Mouse (Mus musculus) forebrain, embryonic 16.5 days (tissue): Measurements from ENCODE around the gene Sept9. TPM values are rescaled to one million over a fixed set of nuclear protein-coding genes. Genes with fewer than 3 reads are reported as not detected.

Experiments used
- ATAC-seq: fragments of 200-750 bp; cut with Nextera tagmentation; 2 replicates; pipeline ENCODE4 v1.8.0; 2017; ENCODE audit warnings: mild to moderate bottlenecking, moderate library complexity
- H3K27ac ChIP-seq: fragments of 300-500 bp; sonication (generic); 2 replicates; pipeline ENCODE4 v1.5.1; 2014; ENCODE audit warnings: low read length, control low read depth
- H3K27me3 ChIP-seq: fragments of 300-500 bp; sonication (generic); replicated peaks from 2 replicates; pipeline ENCODE4 v1.6.1; 2014; ENCODE audit warnings: low read length; ENCODE audit not compliant: control insufficient read depth, insufficient read depth
- H3K36me3 ChIP-seq: fragments of 300-500 bp; sonication (generic); 2 replicates; pipeline ENCODE4 v1.6.1; 2014; ENCODE audit not compliant: control insufficient read depth, insufficient read depth
- H3K4me1 ChIP-seq: fragments of 300-500 bp; sonication (generic); replicated peaks from 2 replicates; pipeline ENCODE4 v1.6.1; 2014; ENCODE audit warnings: low read length; ENCODE audit not compliant: control insufficient read depth, insufficient read depth
- H3K4me2 ChIP-seq: fragments of 300-500 bp; sonication (generic); 2 replicates; pipeline ENCODE4 v1.6.1; 2014; ENCODE audit warnings: mild to moderate bottlenecking, low read length, control low read depth
- H3K4me3 ChIP-seq: fragments of 300-500 bp; sonication (generic); replicated peaks from 2 replicates; pipeline ENCODE4 v1.5.1; 2014; ENCODE audit warnings: mild to moderate bottlenecking, low read length, control low read depth
- H3K9ac ChIP-seq: fragments of 300-500 bp; sonication (generic); replicated peaks from 2 replicates; pipeline ENCODE4 v1.6.1; 2014; ENCODE audit warnings: low read depth, low read length, control low read depth
- H3K9me3 ChIP-seq: fragments of 300-500 bp; sonication (generic); 2 replicates; pipeline ENCODE4 v1.6.1; 2016; ENCODE audit warnings: low read length; ENCODE audit not compliant: control insufficient read depth
- WGBS: fragments of 180-500 bp; shearing (Covaris S2); extraction: QIAGEN DNeasy Blood & Tissue Kit; methylation state at CpG from one replicate; pipeline ENCODE4 v1.1.7; 2014; 5-methylcytosine and 5-hydroxymethylcytosine counted together
- polyA plus RNA-seq: library from polyadenylated mRNA; unstranded; fragments of >200 nt; fragmentation: Nextera tagmentation; extraction: Ambion mirVana; gene quantifications from 2 replicates; pipeline ENCODE4 v1.2.1, GENCODE M21; 2015

Sept9 gene
- polyA plus RNA-seq, 1 experiment from 2014 or later: 120 TPM

GRCm38 (mm10) chr11:117245846-117246245, 46.4 kb downstream of the Sept9 start:
- peaks cover 20% of the 10 kb centered on the region for H3K4me1 ChIP-seq
- H3K9ac ChIP-seq: no peak overlapping the region
- 76% methylated on average over 3 of the region's 3 CpGs for WGBS
- H3K4me3 ChIP-seq: no peak overlapping the region
- no peak overlapping the region for H3K4me2 ChIP-seq
- H3K27ac ChIP-seq: no peak overlapping the region
- H3K27me3 ChIP-seq: no peaks in the 10 kb centered on the region
- no peaks in the 10 kb centered on the region for H3K36me3 ChIP-seq
- ATAC-seq: no peak
- no peaks in the 10 kb centered on the region for H3K9me3 ChIP-seq

- no peak overlapping the region for H3K27ac ChIP-seq
- WGBS: 79% methylated on average over 8 of the region's 8 CpGs
- no peaks in the 10 kb centered on the region for H3K27me3 ChIP-seq
- H3K4me2 ChIP-seq: no peak overlapping the region
- H3K9ac ChIP-seq: no peak overlapping the region
- no peaks in the 10 kb centered on the region for H3K36me3 ChIP-seq
- no peak for ATAC-seq
- H3K4me1 ChIP-seq: peaks cover 20% of the 10 kb centered on the region
- H3K9me3 ChIP-seq: no peaks in the 10 kb centered on the region
- H3K4me3 ChIP-seq: no peak overlapping the region
Observed at GRCm38 (mm10) chr11:117246286-117246685, 46.8 kb downstream of the Sept9 start.

GRCm38 (mm10) chr11:117246981-117247431, 47.5 kb downstream of the Sept9 start:
- Histone ChIP-seq H3K36me3 (no peaks in the 10 kb centered on the region), H3K27ac (no peak overlapping the region), H3K9me3 (no peaks in the 10 kb centered on the region), H3K9ac (no peak overlapping the region), H3K4me1 (peaks cover 20% of the 10 kb centered on the region), H3K27me3 (no peaks in the 10 kb centered on the region), H3K4me3 (no peak overlapping the region), H3K4me2 (no peak overlapping the region)
- 75% methylated on average over 9 of the region's 9 CpGs for WGBS
- no peak for ATAC-seq

- no peak overlapping the region for H3K9ac ChIP-seq
- no peak for ATAC-seq
- WGBS: 71% methylated on average over 5 of the region's 5 CpGs
Observed at GRCm38 (mm10) chr11:117247541-117247940, 48.1 kb downstream of the Sept9 start.

GRCm38 (mm10) chr11:117248734-117249248, 49.3 kb downstream of the Sept9 start:
- peak; percentile 81 for ATAC-seq
- no peaks in the 10 kb centered on the region for H3K27me3 ChIP-seq
- H3K36me3 ChIP-seq: no peaks in the 10 kb centered on the region
- 30% methylated on average over 11 of the region's 11 CpGs for WGBS
- H3K4me2 ChIP-seq: no peak overlapping the region
- no peaks in the 10 kb centered on the region for H3K9me3 ChIP-seq
- H3K9ac ChIP-seq: no peak overlapping the region
- no peak overlapping the region for H3K4me3 ChIP-seq
- H3K27ac ChIP-seq: peak overlapping the region; percentile 59
- H3K4me1 ChIP-seq: peaks cover 20% of the 10 kb centered on the region

More at GRCm38 (mm10) chr11:117247541-117247940, 48.1 kb downstream of the Sept9 start:
- no peaks in the 10 kb centered on the region for H3K36me3 ChIP-seq
- H3K4me3 ChIP-seq: no peak overlapping the region
- H3K27ac ChIP-seq: no peak overlapping the region
- no peaks in the 10 kb centered on the region for H3K27me3 ChIP-seq
- no peak overlapping the region for H3K4me2 ChIP-seq
- H3K9me3 ChIP-seq: no peaks in the 10 kb centered on the region
- H3K4me1 ChIP-seq: peaks cover 20% of the 10 kb centered on the region

- H3K4me3 ChIP-seq: no peak overlapping the region
- H3K4me2 ChIP-seq: no peak overlapping the region
- ATAC-seq: 0 out of 2 replicates have a peak, but pooled peaks have one; percentile 32
- H3K9ac ChIP-seq: no peak overlapping the region
- H3K27me3 ChIP-seq: no peaks in the 10 kb centered on the region
- peak overlapping the region; percentile 59 for H3K27ac ChIP-seq
- no peaks in the 10 kb centered on the region for H3K36me3 ChIP-seq
- H3K4me1 ChIP-seq: peaks cover 24% of the 10 kb centered on the region
- 71% methylated on average over 18 of the region's 18 CpGs for WGBS
- no peaks in the 10 kb centered on the region for H3K9me3 ChIP-seq
Observed at GRCm38 (mm10) chr11:117249282-117249984, 50.0 kb downstream of the Sept9 start.

GRCm38 (mm10) chr11:117249985-117250928, 50.8 kb downstream of the Sept9 start:
- ATAC-seq: no peak
- no peak overlapping the region for H3K27ac ChIP-seq
- H3K9ac ChIP-seq: no peak overlapping the region
- H3K36me3 ChIP-seq: no peaks in the 10 kb centered on the region
- H3K4me3 ChIP-seq: no peak overlapping the region
- H3K9me3 ChIP-seq: no peaks in the 10 kb centered on the region
- peaks cover 24% of the 10 kb centered on the region for H3K4me1 ChIP-seq
- no peak overlapping the region for H3K4me2 ChIP-seq
- no peaks in the 10 kb centered on the region for H3K27me3 ChIP-seq
- 93% methylated on average over 22 of the region's 22 CpGs for WGBS

GRCm38 (mm10) chr11:117251755-117252154, 52.3 kb downstream of the Sept9 start:
- WGBS: 91% methylated on average over 4 of the region's 4 CpGs

GRCm38 (mm10) chr11:117252846-117253245, 53.4 kb downstream of the Sept9 start:
- Histone ChIP-seq H3K9me3 (no peaks in the 10 kb centered on the region), H3K4me3 (no peak overlapping the region), H3K27ac (no peak overlapping the region), H3K4me1 (peaks cover 24% of the 10 kb centered on the region), H3K36me3 (no peaks in the 10 kb centered on the region), H3K4me2 (no peak overlapping the region), H3K9ac (no peak overlapping the region), H3K27me3 (no peaks in the 10 kb centered on the region)
- ATAC-seq: no peak
- WGBS: 71% methylated on average over 13 of the region's 13 CpGs

More at GRCm38 (mm10) chr11:117251755-117252154, 52.3 kb downstream of the Sept9 start:
- Histone ChIP-seq H3K4me3 (no peak overlapping the region), H3K27me3 (no peaks in the 10 kb centered on the region), H3K36me3 (no peaks in the 10 kb centered on the region), H3K4me1 (peaks cover 24% of the 10 kb centered on the region), H3K9ac (no peak overlapping the region), H3K4me2 (no peak overlapping the region), H3K9me3 (no peaks in the 10 kb centered on the region), H3K27ac (no peak overlapping the region)
- no peak for ATAC-seq
